Mouse (Mus musculus) heart, embryonic 13.5 days (tissue): Measurements from ENCODE around the gene Zdhhc8. TPM values are rescaled to one million over a fixed set of nuclear protein-coding genes. Genes with fewer than 3 reads are reported as not detected.

Source experiments
- ATAC-seq: fragments of 200-750 bp; cut with Nextera tagmentation; 2 replicates; pipeline ENCODE4 v1.8.0; 2017; ENCODE audit warnings: moderate TSS enrichment; ENCODE audit not compliant: insufficient number of reproducible peaks, low FRiP score, low TSS enrichment; ENCODE audit errors: extremely low read depth
- H3K27ac ChIP-seq: fragments of 300-500 bp; sonication (generic); replicated peaks from 2 replicates; pipeline ENCODE4 v1.5.1; 2015; ENCODE audit warnings: moderate library complexity, mild to moderate bottlenecking, inconsistent platforms
- H3K27me3 ChIP-seq: fragments of 300-500 bp; sonication (generic); replicated peaks from 2 replicates; pipeline ENCODE4 v1.6.1; 2015; ENCODE audit warnings: mild to moderate bottlenecking, inconsistent platforms
- H3K36me3 ChIP-seq: fragments of 300-500 bp; sonication (generic); 2 replicates; pipeline ENCODE4 v1.6.1; 2015; ENCODE audit warnings: mild to moderate bottlenecking, inconsistent platforms
- H3K4me1 ChIP-seq: fragments of 300-500 bp; sonication (generic); 2 replicates; pipeline ENCODE4 v1.6.1; 2015; ENCODE audit warnings: inconsistent platforms
- H3K4me2 ChIP-seq: fragments of 300-500 bp; sonication (generic); 2 replicates; pipeline ENCODE4 v1.6.1; 2015; ENCODE audit warnings: inconsistent platforms, mild to moderate bottlenecking, moderate library complexity
- H3K4me3 ChIP-seq: fragments of 300-500 bp; sonication (generic); 2 replicates; pipeline ENCODE4 v1.5.1; 2015; ENCODE audit warnings: moderate library complexity, mild to moderate bottlenecking, inconsistent platforms
- H3K9ac ChIP-seq: fragments of 300-500 bp; sonication (generic); 2 replicates; pipeline ENCODE4 v1.6.1; 2015; ENCODE audit warnings: inconsistent platforms, mild to moderate bottlenecking, moderate library complexity
- H3K9me3 ChIP-seq: fragments of 300-500 bp; sonication (generic); 2 replicates; pipeline ENCODE4 v1.6.1; 2016; ENCODE audit warnings: inconsistent platforms
- WGBS: fragments of 180-500 bp; shearing (Covaris S2); methylation state at CpG from one replicate; pipeline ENCODE4 v1.1.7; 2015; ENCODE audit warnings: mixed read lengths; 5-methylcytosine and 5-hydroxymethylcytosine counted together
- microRNA counts: library from miRNA; unstranded; fragments of <30 nt; microRNA quantifications from one replicate; lab custom pipeline; 2016
- microRNA-seq: library from miRNA; unstranded; fragments of <30 nt; microRNA quantifications from one replicate; pipeline ENCODE4, GENCODE M21; 2016
- polyA plus RNA-seq: library from polyadenylated mRNA; unstranded; fragments of >200 nt; fragmentation: Nextera tagmentation; extraction: Ambion mirVana; gene quantifications from 2 replicates; pipeline ENCODE4 v1.2.1, GENCODE M21; 2015

Zdhhc8 gene
- polyA plus RNA-seq, 1 experiment from 2014 or later = 20.7 TPM

GRCm38 (mm10) chr16:18175817-18176541 is 59.0 kb downstream of the Zdhhc8 start:
- Histone ChIP-seq H3K36me3 (no peaks in the 10 kb centered on the region), H3K9me3 (no peaks in the 10 kb centered on the region), H3K4me2 (no peak overlapping the region), H3K27me3 (peaks cover 63% of the 10 kb centered on the region), H3K27ac (no peak overlapping the region), H3K9ac (no peak overlapping the region), H3K4me3 (no peak overlapping the region), H3K4me1 (peaks cover 23% of the 10 kb centered on the region)
- WGBS = 34% methylated on average over 6 of the region's 6 CpGs
- ATAC-seq = no peak

GRCm38 (mm10) chr16:18173788-18174187 is 61.1 kb downstream of the Zdhhc8 start:
- Histone ChIP-seq H3K4me1 (peaks cover 22% of the 10 kb centered on the region), H3K4me2 (no peak overlapping the region), H3K27ac (no peak overlapping the region), H3K4me3 (no peak overlapping the region), H3K27me3 (peaks cover 58% of the 10 kb centered on the region), H3K36me3 (no peaks in the 10 kb centered on the region), H3K9ac (no peak overlapping the region), H3K9me3 (no peaks in the 10 kb centered on the region)
- no peak for ATAC-seq
- 50% methylated on average over 11 of the region's 11 CpGs for WGBS

- Histone ChIP-seq H3K9ac (no peak overlapping the region), H3K27ac (no peak overlapping the region), H3K4me1 (peaks cover 26% of the 10 kb centered on the region), H3K36me3 (no peaks in the 10 kb centered on the region), H3K9me3 (no peaks in the 10 kb centered on the region), H3K4me3 (no peak overlapping the region), H3K4me2 (no peak overlapping the region), H3K27me3 (peaks cover 54% of the 10 kb centered on the region)
- ATAC-seq = no peak
- WGBS = 82% methylated on average over 9 of the region's 9 CpGs
Observed at GRCm38 (mm10) chr16:18173231-18173630, 61.7 kb downstream of the Zdhhc8 start.

- H3K4me1 ChIP-seq = peaks cover 26% of the 10 kb centered on the region
- no peak for ATAC-seq
- H3K9me3 ChIP-seq = no peaks in the 10 kb centered on the region
- no peak overlapping the region for H3K27ac ChIP-seq
- WGBS = 13% methylated on average over 7 of the region's 7 CpGs
- no peak overlapping the region for H3K4me2 ChIP-seq
- no peak overlapping the region for H3K4me3 ChIP-seq
- no peaks in the 10 kb centered on the region for H3K36me3 ChIP-seq
- H3K27me3 ChIP-seq = peaks cover 49% of the 10 kb centered on the region
- no peak overlapping the region for H3K9ac ChIP-seq
Observed at GRCm38 (mm10) chr16:18172266-18172855, 62.6 kb downstream of the Zdhhc8 start.

MicroRNA genes within 50 kb of the gene (microRNA counts, 519-probe panel; counts per million panel counts)
- microRNA mmu-miR-1306 (lab: Ali Mortazavi, UCI) = 209 counts per million, percentile 61 among the panel's probes with 10 or more counts

Small RNA genes lying within 50 kb of the gene (microRNA-seq; reads per million reads assigned to microRNA genes)
- gene Gm24572 = not detected
- 215 reads per million, percentile 64 among the genes with 10 or more reads in this experiment for gene Mir1306

Other genes with a start within 250 kb of the Zdhhc8 start
- gene Dgcr6, start 182.3 kb downstream of the Zdhhc8 start, polyA plus RNA-seq = 50.5 and 61.6 TPM in 2 replicates
- gene Prodh, start 144.9 kb downstream of the Zdhhc8 start, polyA plus RNA-seq = 6.8 and 8.0 TPM in 2 replicates
- 0.46 and 0.72 TPM in 2 replicates for gene Rtn4r, start 107.5 kb downstream of the Zdhhc8 start, polyA plus RNA-seq
- not detected in 2 replicates for gene Ccdc188, start 17.3 kb downstream of the Zdhhc8 start, polyA plus RNA-seq
- 62.3 and 66.2 TPM in 2 replicates for gene Trmt2a, start 13.5 kb upstream of the Zdhhc8 start, polyA plus RNA-seq
- 409 and 412 TPM in 2 replicates for gene Ranbp1, start 13.6 kb upstream of the Zdhhc8 start, polyA plus RNA-seq
- 1.8 and 2.7 TPM in 2 replicates for gene Gm49776, start 23.2 kb upstream of the Zdhhc8 start, polyA plus RNA-seq
- 20.1 and 20.4 TPM in 2 replicates for gene Dgcr8, start 54.1 kb upstream of the Zdhhc8 start, polyA plus RNA-seq
- gene Tango2, start 113.0 kb upstream of the Zdhhc8 start, polyA plus RNA-seq = 47.9 and 54.3 TPM in 2 replicates
- gene Arvcf, start 113.0 kb upstream of the Zdhhc8 start, polyA plus RNA-seq = 31.8 and 32.0 TPM in 2 replicates
- 34.5 and 37.4 TPM in 2 replicates for gene Txnrd2, start 191.2 kb upstream of the Zdhhc8 start, polyA plus RNA-seq
- 101 and 108 TPM in 2 replicates for gene Comt, start 191.7 kb upstream of the Zdhhc8 start, polyA plus RNA-seq